Mouse (Mus musculus) brain, embryonic 14.5 days (tissue): ENCODE measurements at regions not wholly inside any gene's neighbourhood (a gene's known extent, or its start where the extent isn't known, plus 50 kb on each side); places are given as distances from the start of the nearest gene placed in this dataset.

Source experiments
- CTCF ChIP-seq: fragments of 200-500 bp; IDR thresholded peaks from 2 replicates; pipeline ENCODE4 v1.5.1; 2012; ENCODE audit warnings: inconsistent platforms, mild to moderate bottlenecking, moderate library complexity, borderline replicate concordance; ENCODE audit not compliant: insufficient read depth, insufficient read length; ENCODE audit errors: extremely low read depth
- POLR2A ChIP-seq: fragments of 200-500 bp; IDR thresholded peaks from 2 replicates; pipeline ENCODE4 v1.6.1; 2012; ENCODE audit warnings: mild to moderate bottlenecking, inconsistent platforms, borderline replicate concordance; ENCODE audit not compliant: poor library complexity, insufficient read depth, insufficient read length, severe bottlenecking; ENCODE audit errors: extremely low read depth

GRCm38 (mm10) chr7:124914061-124914460 is 530.4 kb upstream of the Kdm8 start:
- no peak for TF ChIP-seq POLR2A
- no peak for TF ChIP-seq CTCF
